Mouse (Mus musculus) adrenal gland, postnatal 10 days (tissue): ENCODE data around the gene B4galnt2. TPM values are rescaled to one million over a fixed set of nuclear protein-coding genes. Genes with fewer than 3 reads are reported as not detected.
"Not testable (repeated sequence)": the region's sequence is repeated elsewhere in the genome, so short reads cannot be mapped to it uniquely, and the experiment has no call there.

Experiments
- DNase-seq: peaks from one replicate; pipeline ENCODE4 v3.0.0; 2021; ENCODE audit warnings: mixed read lengths
- long read RNA-seq, 2 experiments: library from polyadenylated mRNA; stranded (forward); transcript quantifications; one replicate each; pipeline ENCODE4 v2.0.0; 2021
- total RNA-seq, 2 experiments: library from RNA; stranded (reverse); gene quantifications; 2 replicates each; pipeline ENCODE4 v1.2.3; 2021

B4galnt2 gene
- total RNA-seq: not detected
- long read RNA-seq, experiment 1, partial matches to known transcripts: 0 of 4 reads
- long read RNA-seq, experiment 1, other reads (novel, unspliced or antisense): 4 of 4 reads
- long read RNA-seq, experiment 2, partial matches to known transcripts: 0 of 3 reads
- long read RNA-seq, experiment 2, other reads (novel, unspliced or antisense): 3 of 3 reads

GRCm38 (mm10) chr11:95914571-95914991, at the start of gene B4galnt2:
Gene B4galnt2 (minus strand): TSS chr11:95914891.
- peak; percentile 17 for DNase-seq

GRCm38 (mm10) chr11:95963304-95963703, 48.6 kb upstream of the B4galnt2 start:
- no peak for DNase-seq

GRCm38 (mm10) chr11:95959152-95959551, 44.5 kb upstream of the B4galnt2 start:
- DNase-seq: peak; percentile 18

GRCm38 (mm10) chr11:95958251-95958650, 43.6 kb upstream of the B4galnt2 start:
- no peak for DNase-seq

- DNase-seq: no peak
Measured at GRCm38 (mm10) chr11:95957407-95957806, 42.7 kb upstream of the B4galnt2 start.

GRCm38 (mm10) chr11:95953313-95953712, 38.6 kb upstream of the B4galnt2 start:
- no peak for DNase-seq

- DNase-seq: no peak
Measured at GRCm38 (mm10) chr11:95945838-95946472, 31.3 kb upstream of the B4galnt2 start.

GRCm38 (mm10) chr11:95939828-95940507, 25.3 kb upstream of the B4galnt2 start:
- DNase-seq: peak; percentile 40

- no peak for DNase-seq
Measured at GRCm38 (mm10) chr11:95936409-95936808, 21.7 kb upstream of the B4galnt2 start.

- DNase-seq: not testable (repeated sequence)
Measured at GRCm38 (mm10) chr11:95932168-95932567, 17.5 kb upstream of the B4galnt2 start.

- DNase-seq: no peak
Measured at GRCm38 (mm10) chr11:95926398-95926797, 11.7 kb upstream of the B4galnt2 start.

- no peak for DNase-seq
Measured at GRCm38 (mm10) chr11:95925976-95926375, 11.3 kb upstream of the B4galnt2 start.

- no peak for DNase-seq
Measured at GRCm38 (mm10) chr11:95924215-95924614, 9.5 kb upstream of the B4galnt2 start.

- not testable (repeated sequence) for DNase-seq
Measured at GRCm38 (mm10) chr11:95923477-95923876, 8.8 kb upstream of the B4galnt2 start.

- no peak for DNase-seq
Measured at GRCm38 (mm10) chr11:95921991-95922621, 7.4 kb upstream of the B4galnt2 start.

- no peak for DNase-seq
Measured at GRCm38 (mm10) chr11:95916426-95916825, 1.7 kb upstream of the B4galnt2 start.

- peak; percentile 14 for DNase-seq
Measured at GRCm38 (mm10) chr11:95915006-95915710, 467 bp upstream of the B4galnt2 start.

GRCm38 (mm10) chr11:95913959-95914566, 628 bp downstream of the B4galnt2 start:
- no peak for DNase-seq

- no peak for DNase-seq
Measured at GRCm38 (mm10) chr11:95911579-95911978, 3.1 kb downstream of the B4galnt2 start.

GRCm38 (mm10) chr11:95907805-95908524, 6.7 kb downstream of the B4galnt2 start:
- no peak for DNase-seq

- DNase-seq: no peak
Measured at GRCm38 (mm10) chr11:95904290-95904689, 10.4 kb downstream of the B4galnt2 start.
